Mouse (Mus musculus) T-helper 17 cell (primary cell): ENCODE measurements around the gene Tecpr2.

Experiments used
- in situ Hi-C, 2 experiments: fragments of 300-600 bp; cut with MboI, MseI; formaldehyde crosslinking; loops; 1 replicate in 1 of 2; 2 replicates in 1 of 2; pipeline ENCODE4 v1.15.1; 2025; ENCODE audit warnings: high pct_unique_total_duplicates in 2 of 2

Gene Tecpr2

GRCm38 (mm10) chr12:110861256-110861655 is 27.8 kb upstream of the Tecpr2 start:
- in situ Hi-C loops: no loop called here

DNA sequence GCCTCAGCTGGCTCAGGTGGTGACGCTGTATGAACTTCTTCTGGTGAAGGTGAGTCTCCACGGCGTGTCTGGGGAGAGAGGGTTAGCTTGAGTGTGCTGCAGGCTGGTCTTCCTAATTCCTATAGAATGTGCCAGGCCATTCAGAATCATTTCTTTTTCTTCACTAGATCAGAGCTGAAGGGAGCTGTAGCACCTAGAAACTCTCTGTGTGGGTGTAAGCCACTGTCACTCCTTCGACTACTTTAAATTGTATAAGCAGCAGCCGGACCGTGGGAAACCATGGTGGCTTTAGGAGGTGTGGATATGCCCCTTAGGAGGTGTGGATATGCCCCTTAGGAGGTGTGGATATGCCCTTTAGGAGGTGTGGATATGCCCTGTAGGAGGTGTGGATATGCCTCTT is 25.1 kb upstream of the Tecpr2 start:
- in situ Hi-C loops: no loop called here

DNA sequence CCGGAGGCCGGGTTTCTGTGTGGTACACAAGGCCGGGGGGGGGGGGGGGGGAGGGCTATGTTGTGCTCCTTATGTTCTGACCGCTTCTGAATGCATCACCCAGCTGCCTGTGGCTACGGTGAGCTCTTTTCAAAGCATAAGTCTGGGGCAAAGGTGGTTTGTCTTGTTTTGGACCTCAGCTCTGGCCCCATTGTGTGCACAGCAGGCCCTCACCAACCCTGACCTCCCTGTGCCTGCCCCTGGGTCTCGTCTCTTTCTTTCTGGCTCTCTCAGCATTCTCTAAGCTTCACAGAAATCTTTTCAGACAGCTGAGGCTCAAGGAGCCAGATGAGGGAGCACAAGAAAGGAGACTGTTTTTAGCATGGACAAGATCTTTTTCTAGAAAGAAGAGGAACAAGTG is 23.5 kb upstream of the Tecpr2 start:
- in situ Hi-C loops: no loop called here

DNA sequence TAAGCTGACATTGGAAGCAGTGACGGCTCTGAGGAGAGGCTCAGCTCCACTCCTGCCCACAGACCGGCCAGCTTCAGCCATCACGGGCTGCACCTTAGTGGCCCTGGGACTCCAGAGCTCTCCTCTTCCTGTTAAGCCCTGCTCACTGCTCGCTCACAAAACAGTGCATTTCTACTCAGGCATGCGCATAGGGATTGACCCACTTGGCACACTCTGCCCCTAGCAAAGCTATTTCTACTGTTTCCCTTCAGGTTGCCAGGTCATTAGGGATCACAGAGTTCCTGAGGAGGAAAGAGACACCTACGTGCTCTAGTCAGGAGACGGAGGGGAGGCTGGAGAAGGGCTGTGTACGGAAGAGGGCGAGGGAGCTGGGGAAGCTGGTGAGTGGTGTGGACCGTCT is 23.1 kb upstream of the Tecpr2 start:
- in situ Hi-C loops: no loop called here

DNA sequence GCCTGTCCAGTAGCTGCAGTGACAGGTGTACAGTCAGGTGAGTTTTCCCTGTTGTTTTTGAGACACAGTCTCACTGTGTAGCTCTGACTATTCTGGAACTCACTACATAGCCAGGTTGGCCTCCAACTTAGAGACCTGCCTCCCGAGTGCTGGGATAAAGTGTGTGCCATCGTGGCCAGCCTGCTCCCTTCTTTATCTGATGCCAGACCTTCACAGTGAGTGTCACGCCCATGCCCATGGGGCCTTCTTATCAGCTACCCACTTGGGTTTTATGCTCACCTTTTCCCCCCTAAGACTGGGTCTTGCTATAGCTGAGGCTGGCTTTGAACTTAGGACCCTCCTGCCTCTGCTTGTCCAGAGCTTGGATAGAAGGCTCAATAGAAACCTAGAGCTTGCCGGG is 19.0 kb upstream of the Tecpr2 start:
- in situ Hi-C loops: no loop called here

- in situ Hi-C loops: no loop called here
These were observed 17.8 kb upstream of the Tecpr2 start for GRCm38 (mm10) chr12:110871247-110871646.

- in situ Hi-C loops: loop anchor here in 1 of 2 experiments (25.0 kb wide), 1 partner anchor 1787 kb away; the partner anchor contains the start of gene Akt1
These were observed 13.7 kb upstream of the Tecpr2 start for GRCm38 (mm10) chr12:110875351-110875750.

DNA sequence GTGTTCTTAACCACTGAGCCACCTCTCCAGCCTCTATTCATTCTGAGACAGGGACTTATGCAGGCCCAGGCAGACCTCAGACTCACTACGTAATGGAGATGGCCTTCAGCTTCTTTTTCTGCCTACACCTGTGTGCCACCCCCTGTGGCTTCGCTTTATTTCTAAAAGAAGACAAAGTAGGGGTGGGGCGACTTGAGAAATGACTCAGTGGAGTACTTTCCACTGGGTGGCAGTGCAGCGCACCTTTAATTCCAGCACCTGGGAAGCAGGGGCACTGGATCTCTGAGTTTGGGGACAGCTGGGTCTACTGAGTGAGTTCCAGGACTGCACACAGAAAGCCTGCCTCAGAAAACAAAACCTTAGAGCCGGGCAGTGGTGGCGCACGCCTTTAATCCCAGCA is 6.8 kb upstream of the Tecpr2 start:
- in situ Hi-C loops: loop anchor here in 1 of 2 experiments (25.0 kb wide), 1 partner anchor 1780 kb away; the partner anchor contains the start of gene Akt1

- in situ Hi-C loops: loop anchor here in 1 of 2 experiments (25.0 kb wide), 1 partner anchor 1777 kb away; the partner anchor contains the start of gene Akt1
These were observed 3.8 kb upstream of the Tecpr2 start for GRCm38 (mm10) chr12:110885251-110885650.

DNA sequence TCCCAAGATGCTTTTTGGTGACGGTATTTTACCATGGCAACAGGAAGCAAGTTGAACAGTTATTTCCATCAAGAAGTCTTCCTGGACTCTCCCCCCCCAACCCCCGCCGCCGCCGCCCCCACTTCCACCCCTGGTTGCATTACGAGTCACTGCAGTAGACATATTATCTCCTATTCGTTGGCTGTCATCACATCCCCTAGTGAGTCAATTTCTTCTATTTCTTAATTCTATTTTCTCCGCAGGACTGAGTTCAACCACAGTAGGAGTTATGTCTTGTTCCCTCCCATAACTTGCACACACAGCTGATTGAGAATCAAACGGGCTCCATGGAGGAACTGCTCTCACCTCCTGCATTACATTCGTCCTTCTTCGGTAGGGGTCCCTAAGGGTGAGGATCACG is 958 bp upstream of the Tecpr2 start:
- in situ Hi-C loops: loop anchor here in 1 of 2 experiments (25.0 kb wide), 1 partner anchor 1774 kb away; the partner anchor contains the start of gene Akt1

GRCm38 (mm10) chr12:110888606-110889005 is 458 bp upstream of the Tecpr2 start:
- in situ Hi-C loops: loop anchor here in 1 of 2 experiments (25.0 kb wide), 1 partner anchor 1774 kb away; the partner anchor contains the start of gene Akt1

DNA sequence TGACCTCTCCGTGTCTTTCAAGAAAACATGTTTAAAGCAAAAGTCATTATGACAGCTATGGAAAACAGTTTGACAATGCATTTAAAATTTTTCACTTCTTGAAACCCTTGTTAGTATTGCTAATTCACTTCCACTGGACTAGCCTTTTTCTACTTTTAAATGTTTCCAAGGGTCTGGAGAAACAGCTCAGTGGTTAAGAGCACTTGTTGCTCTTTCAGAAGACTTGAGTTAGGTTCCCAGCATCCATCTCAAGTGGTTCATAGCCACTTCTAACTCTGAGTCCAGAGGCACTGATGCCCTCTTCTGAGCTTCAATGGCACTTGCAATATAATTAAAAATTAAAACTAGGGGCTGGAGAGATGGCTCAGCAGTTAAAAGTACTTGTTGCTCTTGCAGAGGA is 2.8 kb downstream of the Tecpr2 start:
- in situ Hi-C loops: loop anchor here in 1 of 2 experiments (25.0 kb wide), 1 partner anchor 1770 kb away; the partner anchor contains the start of gene Akt1

- in situ Hi-C loops: no loop called here
These were observed 13.0 kb downstream of the Tecpr2 start for GRCm38 (mm10) chr12:110902106-110902505.

GRCm38 (mm10) chr12:110903536-110903935 is 14.5 kb downstream of the Tecpr2 start:
- in situ Hi-C loops: no loop called here

GRCm38 (mm10) chr12:110907845-110908244 is 18.8 kb downstream of the Tecpr2 start:
- in situ Hi-C loops: no loop called here

DNA sequence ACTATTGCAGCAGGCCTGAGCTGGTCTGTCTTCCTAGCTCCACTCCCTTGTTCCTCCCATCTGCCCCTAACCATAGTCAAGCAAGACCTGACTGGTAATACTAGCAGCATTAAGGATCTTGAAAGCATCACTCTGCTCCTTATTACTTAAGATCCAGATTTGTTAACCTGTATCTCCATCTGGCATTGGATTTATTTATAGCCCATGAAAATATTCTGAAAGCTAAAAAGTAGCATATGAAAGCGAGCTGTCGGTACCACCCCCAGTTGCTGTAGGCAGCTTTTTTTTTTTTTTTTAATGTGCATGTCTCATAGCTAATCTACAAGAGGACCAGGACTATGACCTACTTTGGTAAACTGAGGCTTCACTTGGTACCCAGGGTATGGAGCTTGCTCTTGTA is 20.9 kb downstream of the Tecpr2 start:
- in situ Hi-C loops: loop anchor here in 1 of 2 experiments (10.0 kb wide), 1 partner anchor 1415 kb away; no protein-coding TSS in a partner anchor

- in situ Hi-C loops: loop anchor here in 1 of 2 experiments (10.0 kb wide), 1 partner anchor 1409 kb away; no protein-coding TSS in a partner anchor
These were observed 26.7 kb downstream of the Tecpr2 start for GRCm38 (mm10) chr12:110915761-110916160.

- in situ Hi-C loops: no loop called here
These were observed 31.2 kb downstream of the Tecpr2 start for GRCm38 (mm10) chr12:110920254-110920653.

DNA sequence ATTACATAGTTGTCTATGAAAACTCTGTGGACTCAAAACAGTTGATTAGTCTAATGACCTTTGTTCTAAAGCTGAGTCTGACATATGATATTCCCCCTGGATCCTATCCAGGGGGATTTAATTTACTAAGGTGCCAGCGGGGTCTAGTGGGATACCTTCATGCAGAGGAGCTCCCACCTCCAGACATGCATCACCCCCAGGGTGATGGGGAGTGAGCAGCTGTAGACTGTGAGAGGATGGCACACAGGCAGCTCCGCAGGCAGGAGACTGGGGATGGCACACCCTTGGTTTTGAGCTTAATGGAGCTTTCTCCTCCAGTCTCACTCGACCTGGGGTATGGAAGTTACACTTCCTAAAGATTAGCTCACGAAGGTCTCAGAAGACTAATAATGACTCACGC is 32.5 kb downstream of the Tecpr2 start:
- in situ Hi-C loops: no loop called here

GRCm38 (mm10) chr12:110932820-110933219 is 43.8 kb downstream of the Tecpr2 start:
- in situ Hi-C loops: no loop called here

DNA sequence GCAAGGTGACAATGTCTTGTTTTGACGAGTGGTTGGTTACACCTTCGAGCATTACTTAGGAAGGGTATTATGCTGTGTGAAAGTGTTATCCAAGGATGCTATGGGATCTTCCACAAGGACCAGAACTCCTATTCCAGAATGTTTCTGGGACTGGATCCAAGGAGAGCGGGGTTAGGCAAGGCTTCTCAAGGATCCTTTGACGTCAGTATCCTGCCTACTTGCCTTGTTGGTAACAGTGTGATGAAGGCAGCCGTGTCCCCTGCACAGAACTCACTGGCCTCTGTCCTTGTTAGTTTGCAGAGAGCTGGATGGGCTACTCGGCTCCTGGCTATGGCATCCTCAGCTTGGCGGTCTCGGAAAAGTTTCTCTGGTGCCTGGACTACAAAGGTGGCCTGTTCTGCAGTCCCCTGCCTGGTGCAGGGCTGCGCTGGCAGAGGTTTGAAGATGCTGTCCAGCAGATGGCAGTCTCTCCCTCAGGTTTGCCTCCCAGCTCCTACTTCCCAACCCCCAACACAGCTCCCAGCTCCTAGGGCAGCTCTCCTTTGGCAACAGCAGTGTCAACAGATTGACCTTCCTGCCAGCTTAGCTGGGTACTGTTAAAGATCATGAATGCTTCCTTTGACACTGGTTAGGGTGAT is 47.0 kb downstream of the Tecpr2 start:
- in situ Hi-C loops: loop anchor here (5.0 kb wide), 2 partner anchors 51 to 56 kb away; no protein-coding TSS in a partner anchor

DNA sequence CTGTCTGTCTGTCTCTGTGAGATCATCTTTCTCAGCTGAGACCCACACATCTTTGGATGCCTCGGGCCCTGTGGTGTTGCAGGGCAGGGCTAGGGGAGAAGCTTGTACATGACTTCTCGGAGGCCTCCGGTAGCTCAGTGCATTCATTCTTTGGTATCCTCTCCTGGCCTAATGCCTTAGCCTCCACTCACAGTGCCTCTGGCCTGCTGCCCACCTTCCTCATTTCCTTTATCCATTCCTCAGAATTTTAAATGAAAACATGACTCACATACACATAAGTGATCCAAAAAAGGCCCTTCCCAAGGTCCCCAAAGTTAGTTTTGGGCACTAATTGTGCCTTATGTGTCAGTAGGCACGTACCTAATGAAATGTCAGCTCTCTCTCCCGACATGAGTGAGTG is 48.4 kb downstream of the Tecpr2 start:
- in situ Hi-C loops: loop anchor here (5.0 kb wide), 2 partner anchors 50 to 55 kb away; no protein-coding TSS in a partner anchor

GRCm38 (mm10) chr12:110939385-110939784 is 50.3 kb downstream of the Tecpr2 start:
- in situ Hi-C loops: loop anchor here (5.0 kb wide), 2 partner anchors 48 to 53 kb away; no protein-coding TSS in a partner anchor
